Mouse (Mus musculus) cerebral cortex, adult 2 months (tissue): ENCODE results near the gene Krtap9-3.

Source experiments
- WGBS: fragments of 180-500 bp; shearing (Covaris S2); methylation state at CpG from one replicate; pipeline ENCODE4 v1.1.7; 2018; 5-methylcytosine and 5-hydroxymethylcytosine counted together

The Krtap9-3 gene

DNA sequence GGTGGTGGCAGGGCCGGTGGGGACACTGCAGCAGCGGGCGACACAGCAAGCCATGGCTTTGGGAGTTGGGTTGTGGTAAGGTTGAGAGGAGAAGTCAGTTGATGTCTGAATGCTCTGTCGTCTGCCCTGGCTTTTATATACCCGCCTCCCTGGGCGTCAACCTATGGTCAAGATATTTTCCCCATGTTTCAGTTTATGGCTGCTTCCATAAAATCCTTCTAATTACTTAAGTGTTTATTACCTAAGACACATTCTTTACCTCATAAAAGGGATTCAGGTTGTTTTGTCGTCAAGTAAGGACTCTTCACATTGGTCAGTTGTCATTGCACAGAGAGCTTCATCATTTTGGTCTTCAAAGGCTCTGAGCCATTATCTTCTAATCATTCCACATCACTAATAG is 31.4 kb downstream of the Krtap9-3 start, which contains the start of gene Krtap3-1:
TSS of gene Krtap3-1 (minus strand) at position 101 of the 400 bp plus-strand sequence.
- 93% methylated on average over 7 of the region's 7 CpGs for WGBS

DNA sequence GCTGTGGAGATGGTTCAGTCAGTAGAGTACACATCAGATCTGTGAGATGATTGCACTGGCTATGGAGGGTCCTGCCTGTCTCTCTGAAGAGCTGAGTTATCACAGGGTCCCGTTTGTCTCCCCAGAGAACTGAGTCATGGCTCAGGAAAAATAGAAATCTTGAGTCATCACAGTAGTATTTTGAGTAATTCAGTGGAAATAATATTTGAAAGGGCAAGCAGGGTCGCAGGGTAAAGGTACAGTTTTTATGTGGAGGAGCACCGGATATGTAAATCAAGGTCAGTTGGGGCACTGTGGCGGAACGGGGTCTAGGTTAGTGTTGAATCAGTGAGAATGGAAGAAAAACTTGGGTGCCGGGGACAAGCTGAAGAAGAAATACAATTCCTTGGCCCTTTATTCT is 35.3 kb downstream of the Krtap9-3 start:
- 81% methylated on average over 6 of the region's 6 CpGs for WGBS

DNA sequence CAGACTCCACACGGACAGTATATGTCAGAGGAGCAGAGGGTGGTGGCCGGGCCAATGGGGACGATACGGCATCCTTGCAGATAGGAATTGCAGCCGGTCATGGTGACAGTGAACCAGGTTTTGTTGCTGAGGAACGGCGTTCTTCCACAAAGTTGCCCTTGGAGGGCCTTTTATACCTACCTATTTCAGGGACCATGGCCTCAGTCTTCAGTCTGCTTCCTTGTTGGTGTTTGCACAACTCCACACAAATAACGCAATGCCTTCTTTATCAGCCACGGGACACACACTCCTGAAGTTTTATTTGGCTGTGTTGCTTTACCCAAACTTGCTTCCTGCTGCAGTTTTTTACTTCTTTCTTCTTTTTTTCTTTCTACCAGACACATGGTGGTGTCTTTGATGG is 38.5 kb downstream of the Krtap9-3 start, which contains the start of gene Gm11939:
TSS of gene Gm11939 (minus strand) at position 101 of the 400 bp plus-strand sequence.
- 89% methylated on average over 9 of the region's 9 CpGs for WGBS

DNA sequence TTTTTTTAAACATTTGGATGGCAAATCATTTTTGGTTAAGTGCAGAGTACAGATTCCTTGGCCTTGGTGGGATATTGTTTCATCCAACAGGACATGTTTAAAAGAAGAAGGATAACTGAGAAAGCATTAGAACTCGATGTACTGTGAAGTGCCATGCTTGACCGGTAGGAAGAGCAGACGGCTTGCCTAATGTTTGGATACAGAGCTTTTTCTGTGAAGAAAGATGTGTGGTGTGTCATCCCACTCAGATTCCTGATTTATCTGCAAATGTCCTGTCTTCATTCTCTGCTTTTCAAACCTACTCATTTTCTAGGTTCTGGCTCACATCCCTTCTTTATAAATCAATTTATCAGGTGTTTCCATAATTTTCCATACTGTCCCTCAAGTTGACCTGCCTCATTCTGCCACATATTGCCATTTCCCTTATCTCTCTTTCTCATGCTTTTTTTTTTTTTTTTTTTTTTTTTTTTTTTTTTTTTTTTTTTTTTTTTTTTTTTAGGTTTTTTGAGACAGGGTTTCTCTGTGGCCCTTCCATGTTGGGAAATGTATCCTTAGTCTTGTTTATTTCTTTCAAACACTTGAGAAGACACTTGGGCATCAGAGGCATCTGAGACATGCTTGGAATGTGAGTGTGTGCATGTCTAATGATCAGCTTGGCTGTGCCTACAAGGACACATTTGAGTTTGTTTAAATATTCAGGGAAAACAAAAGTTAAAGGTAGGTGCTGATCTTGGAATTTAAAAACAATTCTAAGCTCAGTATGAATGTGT is 39.7 kb downstream of the Krtap9-3 start:
- WGBS, result 48% methylated on average over 3 of the region's 3 CpGs

DNA sequence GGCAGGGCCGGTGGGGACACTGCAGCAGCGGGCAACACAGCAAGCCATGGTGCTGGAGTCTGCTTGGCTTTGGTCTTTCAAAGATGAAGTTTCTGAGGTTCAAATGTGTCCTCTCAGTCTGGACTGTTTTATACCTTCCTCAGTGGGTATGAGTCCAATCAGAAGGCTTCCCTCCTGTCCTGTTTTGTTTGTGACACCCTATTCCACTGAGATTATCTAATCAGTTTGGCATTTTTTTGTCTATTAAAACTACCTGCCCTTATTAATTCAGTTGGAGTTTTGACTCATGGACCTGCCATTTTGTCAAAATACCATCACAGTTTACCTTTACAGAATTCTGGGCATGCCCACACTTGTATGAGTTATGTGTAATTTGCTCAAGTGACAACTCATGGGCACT is 41.2 kb downstream of the Krtap9-3 start, which contains the start of gene Krtap3-2:
TSS of gene Krtap3-2 (minus strand) at position 101 of the 400 bp plus-strand sequence.
- 85% methylated on average over 2 of the region's 2 CpGs for WGBS

DNA sequence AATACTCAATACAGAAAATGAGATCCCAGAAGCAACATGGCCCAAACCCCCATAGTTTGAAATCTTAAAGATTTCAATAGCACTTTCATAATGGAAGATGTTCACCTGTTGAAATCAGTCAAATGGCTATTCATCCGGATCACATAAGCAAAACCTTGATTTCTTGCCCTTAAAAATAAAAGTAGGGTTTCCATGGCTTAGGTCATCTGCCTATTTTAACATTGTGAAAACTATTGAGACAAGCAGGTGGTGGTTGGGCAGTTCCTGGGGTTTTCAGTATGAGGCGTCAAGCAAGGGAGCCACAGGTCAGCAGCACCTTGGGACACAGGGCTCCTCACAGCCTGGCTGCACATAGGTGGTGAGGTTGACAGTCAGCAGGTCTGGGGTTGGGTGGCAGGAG is 41.7 kb downstream of the Krtap9-3 start:
- WGBS, result 94% methylated on average over 2 of the region's 2 CpGs

DNA sequence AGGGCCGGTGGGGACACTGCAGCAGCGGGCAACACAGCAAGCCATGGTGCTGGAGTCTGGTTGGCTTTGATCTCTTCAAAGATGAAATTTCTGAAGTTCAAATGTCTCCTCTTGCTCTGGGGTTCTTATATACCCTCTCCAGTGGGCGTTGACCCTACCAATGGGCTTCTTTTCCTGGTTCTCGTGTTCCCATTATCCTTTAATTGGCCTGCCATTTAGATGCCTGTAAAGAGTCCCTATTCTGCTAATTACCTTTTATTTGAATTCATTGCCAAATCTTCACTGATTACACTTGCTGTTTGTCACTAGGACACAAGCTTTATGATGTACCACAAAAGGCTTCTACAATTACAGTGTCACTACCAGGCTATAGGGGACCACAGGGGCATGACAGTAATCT is 47.1 kb downstream of the Krtap9-3 start, which contains the start of gene Krtap3-3:
TSS of gene Krtap3-3 (minus strand) at position 101 of the 400 bp plus-strand sequence.
- 57% methylated on average over 4 of the region's 4 CpGs for WGBS
